Mouse (Mus musculus) monocyte, adult 5-6 weeks (primary cell): ENCODE data around the gene Tubb4b. TPM values are rescaled to one million over a fixed set of nuclear protein-coding genes. Genes with fewer than 3 reads are reported as not detected.
"Not testable (repeated sequence)": the region's sequence is repeated elsewhere in the genome, so short reads cannot be mapped to it uniquely, and the experiment has no call there.

ENCODE experiments used
- ATAC-seq: fragments of 153-309, 156-312 bp; replicated peaks from 2 replicates; pipeline ENCODE4 v1.8.0; 2017; ENCODE audit warnings: mild to moderate bottlenecking; ENCODE audit not compliant: low TSS enrichment, insufficient number of reproducible peaks, severe bottlenecking, poor library complexity, low FRiP score
- total RNA-seq: library from RNA; stranded (forward); fragments of 200-1000, 200-491, 200-594 nt; gene quantifications from 3 replicates; pipeline ENCODE4 v1.2.3, GENCODE M21; 2017

The Tubb4b gene
- 161 to 206 TPM (median 166 TPM) in 3 replicates for total RNA-seq

- ATAC-seq: no peak
These were observed at the start of gene Tubb4b for GRCm38 (mm10) chr2:25224492-25224765. Tubb4b (minus strand) TSS chr2:25224702.

GRCm38 (mm10) chr2:25273010-25273409 is 48.5 kb upstream of the Tubb4b start:
- no peak for ATAC-seq

- ATAC-seq: no peak
These were observed 48.0 kb upstream of the Tubb4b start for GRCm38 (mm10) chr2:25272515-25272914.

GRCm38 (mm10) chr2:25271827-25272511 is 47.5 kb upstream of the Tubb4b start, which contains the start of the genes Ssna1 and Anapc2:
Ssna1 (minus strand) TSS chr2:25272438.
Anapc2 (plus strand) TSS chr2:25272478.
- peak; percentile 94 for ATAC-seq

- ATAC-seq: no peak
These were observed 43.3 kb upstream of the Tubb4b start for GRCm38 (mm10) chr2:25267746-25268309.

GRCm38 (mm10) chr2:25267241-25267640 is 42.7 kb upstream of the Tubb4b start:
- no peak for ATAC-seq

GRCm38 (mm10) chr2:25266720-25267119 is 42.2 kb upstream of the Tubb4b start:
- no peak for ATAC-seq

- peak; percentile 47 for ATAC-seq
These were observed 41.6 kb upstream of the Tubb4b start for GRCm38 (mm10) chr2:25265897-25266656.

- ATAC-seq: no peak
These were observed 40.3 kb upstream of the Tubb4b start for GRCm38 (mm10) chr2:25264851-25265250.

- no peak for ATAC-seq
These were observed 39.8 kb upstream of the Tubb4b start for GRCm38 (mm10) chr2:25264286-25264660.

- ATAC-seq: no peak
These were observed 39.3 kb upstream of the Tubb4b start for GRCm38 (mm10) chr2:25263623-25264285.

- ATAC-seq: no peak
These were observed 38.5 kb upstream of the Tubb4b start for GRCm38 (mm10) chr2:25262795-25263622.

GRCm38 (mm10) chr2:25262291-25262767 is 37.8 kb upstream of the Tubb4b start, which contains the start of gene Tprn:
Tprn (plus strand) TSS chr2:25262618.
- peak; percentile 98 for ATAC-seq

GRCm38 (mm10) chr2:25261870-25262269 is 37.4 kb upstream of the Tubb4b start:
- no peak for ATAC-seq

- ATAC-seq: no peak
These were observed 34.4 kb upstream of the Tubb4b start for GRCm38 (mm10) chr2:25258887-25259286.

GRCm38 (mm10) chr2:25257250-25257649 is 32.7 kb upstream of the Tubb4b start:
- ATAC-seq: not testable (repeated sequence)

- ATAC-seq: not testable (repeated sequence)
These were observed 32.1 kb upstream of the Tubb4b start for GRCm38 (mm10) chr2:25256443-25257109.

GRCm38 (mm10) chr2:25255284-25255779 is 30.8 kb upstream of the Tubb4b start, which contains the start of gene Tmem203:
Tmem203 (plus strand) TSS chr2:25255439.
- ATAC-seq: peak; percentile 96
